Mouse (Mus musculus): ENCODE results near the gene Pcgf2.
"Not testable (repeated sequence)": the region's sequence is repeated elsewhere in the genome, so short reads cannot be mapped to it uniquely, and the experiment has no call there.

Pcgf2 gene

DNA sequence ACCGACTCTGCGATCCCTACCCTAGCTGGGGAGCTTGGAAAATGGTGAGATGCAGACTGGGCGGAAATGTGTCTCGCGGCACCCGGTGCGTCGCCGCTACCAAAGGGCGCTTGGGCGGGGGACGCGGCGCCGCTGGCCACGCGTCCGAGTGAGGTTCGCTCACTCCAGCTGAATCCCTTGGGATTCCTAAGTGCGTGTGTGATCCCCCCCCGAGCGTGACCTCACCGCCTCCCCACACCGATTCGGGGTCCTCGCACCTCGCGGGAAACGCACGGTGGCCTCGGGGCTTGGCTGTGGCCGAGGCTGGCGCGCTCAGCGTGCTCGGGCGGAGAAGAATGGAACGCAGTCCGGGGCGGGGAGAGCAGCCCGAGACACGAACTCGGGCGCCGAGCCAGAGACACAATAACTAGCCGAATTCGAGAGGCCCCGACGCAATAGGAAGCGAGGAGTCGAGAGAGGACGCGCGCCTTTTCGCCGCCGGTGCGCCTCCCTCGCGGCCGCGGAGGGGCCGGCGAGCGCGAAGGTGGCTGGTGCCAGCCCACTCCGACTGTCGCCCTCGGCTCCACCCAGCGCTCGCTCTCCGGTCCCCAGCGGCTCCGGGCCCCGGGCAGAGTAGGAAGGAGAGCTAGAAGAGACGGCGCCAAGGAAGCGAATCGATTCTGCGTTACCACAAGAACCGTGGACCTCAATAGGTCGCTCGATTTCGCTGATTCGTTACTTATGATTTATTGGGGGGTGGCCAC is at the start of gene Pcgf2:
Pcgf2 (minus strand) TSS at position 495 of the 743 bp plus-strand sequence.
- peak; percentile 90 for DNase-seq

DNA sequence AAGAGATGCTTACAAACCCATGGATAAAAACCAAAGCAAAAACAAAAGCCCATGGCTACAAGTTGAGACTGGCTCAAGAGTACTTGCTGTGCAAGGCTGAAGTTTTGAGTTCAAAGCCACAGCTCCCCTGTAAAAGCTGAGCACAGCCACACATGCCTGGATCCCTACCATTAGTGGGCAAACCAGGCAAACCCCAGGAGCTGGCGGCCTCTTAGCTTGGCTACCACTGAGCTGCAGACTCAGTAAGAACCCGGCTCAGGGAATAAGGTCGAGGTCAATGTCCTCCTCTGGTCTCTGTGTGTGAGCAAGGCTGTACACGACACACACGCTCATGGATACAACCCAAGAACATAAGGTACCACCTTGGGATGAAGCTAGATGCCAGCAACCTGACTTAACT is 48.2 kb upstream of the Pcgf2 start:
- DNase-seq, result no peak

DNA sequence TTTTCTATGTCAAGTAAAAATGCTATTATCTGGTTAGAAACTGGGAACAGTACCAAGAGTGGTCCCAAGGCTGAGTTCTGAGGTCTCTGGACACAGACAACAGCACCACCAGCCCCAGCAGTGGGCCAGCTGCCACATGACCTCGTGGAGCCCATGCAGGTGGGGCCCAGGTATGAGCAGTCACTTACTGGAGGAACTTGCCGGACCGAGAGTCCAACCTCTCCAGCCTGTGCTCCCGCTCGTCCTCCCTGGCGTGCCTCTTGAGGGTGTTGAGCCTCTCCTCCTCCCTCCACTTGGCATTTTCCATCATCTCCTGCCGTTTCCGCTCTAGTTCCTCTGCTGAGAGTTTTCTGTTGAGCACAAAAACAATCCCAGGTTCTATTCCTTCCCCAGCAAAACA is 47.5 kb upstream of the Pcgf2 start:
- no peak for DNase-seq

DNA sequence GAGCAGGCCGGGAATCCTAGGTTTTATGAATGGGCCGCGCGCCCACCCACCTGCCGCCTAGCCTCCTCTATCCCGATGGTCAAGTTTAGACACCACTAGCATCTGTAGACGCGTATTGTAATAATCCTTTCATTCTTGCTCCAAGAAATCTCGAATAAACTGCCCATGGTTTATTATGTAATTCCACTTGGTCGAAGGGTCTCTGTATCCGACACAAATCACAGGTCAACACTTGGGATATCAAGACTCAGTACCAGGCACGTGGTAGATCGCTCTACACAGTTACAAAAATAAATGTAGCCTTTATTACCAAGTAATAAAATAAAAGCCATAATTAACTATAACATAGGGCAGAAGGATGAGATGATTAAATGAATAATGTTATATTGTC is 45.0 kb upstream of the Pcgf2 start:
- DNase-seq, result no peak

DNA sequence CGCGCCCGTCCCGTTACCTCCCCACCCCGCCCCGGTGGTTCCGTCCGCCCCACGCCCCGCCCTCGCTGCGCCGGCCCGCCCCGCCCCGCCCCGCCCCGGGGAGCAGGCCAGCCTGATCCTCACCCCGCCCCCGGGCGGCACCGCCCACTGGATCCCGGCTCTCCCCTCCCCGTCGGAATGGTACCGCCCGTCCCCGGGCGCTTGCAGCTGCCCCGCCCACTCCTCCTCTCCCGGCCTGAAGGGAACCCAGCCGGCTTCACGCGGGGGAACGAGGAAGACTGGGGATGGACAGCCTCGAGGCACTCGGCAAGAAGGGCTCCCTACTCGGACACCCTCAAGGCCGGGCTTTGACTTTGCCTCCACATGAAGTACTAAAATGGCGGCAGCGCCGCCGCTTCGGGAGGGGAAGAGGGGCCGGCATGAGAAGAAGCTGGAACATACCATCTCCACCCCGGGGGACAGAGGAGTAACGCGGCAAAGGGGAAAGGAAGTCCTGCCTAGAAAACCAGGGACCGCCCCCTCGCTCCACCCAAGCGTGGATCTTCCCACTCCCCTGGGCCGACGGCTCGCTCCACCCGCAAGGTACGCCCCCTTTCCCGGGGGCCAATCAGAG is 44.5 kb upstream of the Pcgf2 start:
- DNase-seq, result peak; percentile 99

DNA sequence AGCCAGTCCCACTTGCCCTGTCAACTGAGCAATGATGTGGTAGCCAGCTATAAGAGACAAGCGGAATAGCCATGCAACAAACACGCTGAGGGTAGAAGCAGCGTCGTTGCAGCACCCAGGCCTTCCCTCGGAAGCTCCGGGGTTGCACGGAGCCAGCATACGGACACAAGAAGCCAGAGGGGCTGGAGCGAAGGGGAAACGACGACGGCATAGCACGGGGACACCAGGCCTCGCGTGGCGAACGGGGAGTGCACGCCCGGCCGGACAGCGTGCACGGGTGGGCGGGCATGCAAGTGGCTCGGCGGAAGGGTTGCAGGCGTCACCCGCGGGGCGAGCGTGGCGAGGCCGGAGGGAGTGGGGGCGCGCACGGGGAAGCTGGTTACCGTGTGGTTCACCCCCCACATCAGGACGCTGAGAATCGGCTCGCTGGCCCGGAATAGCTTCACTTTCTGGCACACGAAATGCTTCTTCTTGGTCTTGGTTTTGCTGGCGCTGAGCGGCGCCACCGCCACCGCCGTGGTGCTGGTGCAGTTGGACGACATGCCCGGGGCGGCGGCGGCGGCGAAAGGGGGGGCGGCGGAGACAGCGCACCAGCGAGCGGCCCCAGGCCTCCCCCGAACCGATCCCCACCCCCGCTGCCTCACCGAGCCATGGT is 43.9 kb upstream of the Pcgf2 start, which contains the start of gene Pip4k2b:
Pip4k2b (minus strand) TSS at position 642 of the 655 bp plus-strand sequence.
- DNase-seq, result no peak

DNA sequence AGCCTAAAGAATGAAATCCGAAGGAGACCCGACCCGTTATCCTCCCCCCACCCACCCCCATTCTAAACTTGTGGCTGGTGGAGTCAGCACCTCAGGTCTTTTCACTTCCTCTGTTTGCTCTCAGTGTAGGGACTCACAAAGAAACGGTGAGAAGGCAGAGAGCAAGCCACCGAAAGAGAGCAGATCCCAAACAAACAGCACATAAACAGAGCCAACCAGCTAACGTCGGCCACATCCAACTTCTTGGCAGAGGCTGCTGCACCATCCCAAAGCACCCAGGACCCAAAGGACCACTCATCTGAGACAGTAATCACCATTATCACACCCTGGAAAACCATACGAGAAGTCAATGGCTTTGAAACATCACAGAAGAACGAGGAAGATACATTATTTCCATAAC is 43.1 kb upstream of the Pcgf2 start:
- DNase-seq, result no peak

DNA sequence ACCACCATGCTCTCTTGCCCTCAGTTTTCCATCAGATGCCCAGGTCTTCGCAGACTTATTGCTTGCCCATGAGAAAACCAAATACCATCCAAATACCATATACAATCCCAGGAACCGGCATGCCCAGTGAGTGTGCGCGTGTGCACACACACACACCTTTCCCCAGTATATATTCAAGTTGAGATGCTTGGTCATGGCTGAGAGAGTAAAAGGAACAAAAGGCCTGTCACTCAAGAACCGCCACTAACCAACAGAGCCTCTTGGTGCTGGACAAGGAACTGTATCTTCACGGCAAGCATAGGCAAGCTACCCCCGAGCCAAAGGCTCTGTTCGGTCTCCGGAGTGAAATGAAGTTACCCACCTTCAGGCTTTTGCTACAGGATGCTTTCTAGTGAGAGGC is 42.3 kb upstream of the Pcgf2 start:
- no peak for DNase-seq

DNA sequence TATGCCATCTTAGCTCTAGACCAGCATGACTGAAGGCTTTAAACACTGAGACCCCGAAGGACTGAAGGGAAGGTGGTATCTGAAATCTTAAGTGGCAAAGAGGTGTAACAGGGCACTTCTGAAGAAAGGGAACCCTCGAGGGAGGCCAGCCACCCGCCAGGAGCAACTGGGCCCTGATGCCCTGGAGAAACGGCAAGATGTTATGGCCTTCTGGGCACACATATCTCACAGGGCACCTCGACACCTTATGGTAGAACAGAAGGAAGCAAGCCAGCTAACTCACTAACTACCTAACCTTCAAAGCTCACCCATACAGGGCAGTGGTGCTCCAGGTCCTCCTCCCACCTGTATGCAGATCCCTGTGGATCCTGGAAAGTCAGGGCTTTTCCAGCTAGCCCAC is 41.9 kb upstream of the Pcgf2 start:
- DNase-seq, result no peak

DNA sequence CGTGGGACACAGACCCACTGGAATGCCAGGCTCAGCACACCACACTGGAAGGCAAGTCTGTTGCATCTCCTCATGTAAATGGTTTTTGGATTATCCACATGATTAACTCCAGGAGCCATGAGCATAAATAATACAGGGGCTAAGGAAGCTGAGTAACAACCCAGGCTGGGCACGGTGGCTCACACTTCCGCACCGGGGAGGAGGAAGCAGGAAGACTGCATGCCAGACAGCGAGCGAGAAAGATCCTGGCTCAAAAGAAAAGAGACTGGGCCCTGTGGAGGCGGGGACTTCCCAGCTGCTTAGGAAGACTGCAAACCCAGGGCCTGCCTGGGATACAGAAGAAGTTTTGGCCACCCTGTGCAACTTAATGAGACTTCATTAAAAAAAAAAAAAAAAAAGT is 39.9 kb upstream of the Pcgf2 start:
- DNase-seq, result peak; percentile 71

DNA sequence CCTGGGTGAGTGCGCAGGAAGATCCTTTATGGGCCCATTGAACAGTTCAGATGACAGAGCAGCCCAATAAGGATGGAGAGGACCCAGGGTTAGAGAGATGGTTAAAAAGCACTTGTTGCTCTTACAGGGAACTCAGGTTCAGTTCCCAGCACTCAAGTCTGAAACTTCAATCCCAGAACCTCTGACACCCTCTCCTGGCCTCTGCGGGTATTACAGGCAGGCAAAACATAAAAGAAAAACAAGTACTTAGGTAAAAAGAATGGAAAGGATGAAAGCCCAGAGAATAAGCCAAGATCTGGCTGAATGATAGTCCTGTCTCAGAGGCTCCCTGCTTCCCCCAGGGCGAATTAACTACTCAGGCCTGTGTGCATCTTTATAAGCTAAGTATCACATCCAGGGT is 38.9 kb upstream of the Pcgf2 start:
- DNase-seq, result no peak

DNA sequence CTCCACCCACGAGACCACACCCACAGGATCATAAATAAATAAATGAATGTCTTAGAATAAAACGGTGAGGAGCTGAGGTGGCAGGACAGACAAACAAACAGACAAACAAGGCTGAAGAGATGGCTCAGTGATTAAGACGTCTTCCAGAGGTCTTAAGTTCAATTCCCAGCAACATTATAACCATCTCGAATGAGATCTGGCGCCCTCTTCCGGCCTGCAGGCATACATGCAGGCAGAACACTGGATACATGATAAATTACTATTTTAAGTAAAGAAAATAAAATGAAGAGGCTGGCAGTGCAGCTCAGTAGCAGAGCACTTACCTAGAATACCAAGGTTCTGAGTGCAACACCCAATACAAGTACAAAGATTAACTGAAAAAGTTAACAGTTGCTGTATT is 38.4 kb upstream of the Pcgf2 start:
- DNase-seq, result no peak

DNA sequence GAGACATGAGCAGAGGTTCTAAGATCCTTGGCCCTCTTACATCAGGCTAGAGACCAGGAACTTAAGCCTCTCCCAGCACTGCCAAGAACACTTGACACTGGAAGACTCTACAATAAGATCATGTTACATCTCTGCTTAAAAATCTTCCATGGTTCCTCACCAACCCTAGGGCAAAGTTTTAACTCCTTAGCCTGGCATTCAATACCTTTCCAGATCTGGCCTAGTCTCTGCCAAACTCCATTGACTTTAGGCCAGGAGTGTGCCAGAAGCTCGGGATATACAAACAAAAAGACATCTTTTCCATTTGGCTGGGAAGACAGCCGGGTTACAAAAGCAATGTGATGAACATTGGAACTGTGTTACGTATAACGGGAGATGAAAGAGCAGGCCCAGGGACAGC is 37.3 kb upstream of the Pcgf2 start:
- no peak for DNase-seq

DNA sequence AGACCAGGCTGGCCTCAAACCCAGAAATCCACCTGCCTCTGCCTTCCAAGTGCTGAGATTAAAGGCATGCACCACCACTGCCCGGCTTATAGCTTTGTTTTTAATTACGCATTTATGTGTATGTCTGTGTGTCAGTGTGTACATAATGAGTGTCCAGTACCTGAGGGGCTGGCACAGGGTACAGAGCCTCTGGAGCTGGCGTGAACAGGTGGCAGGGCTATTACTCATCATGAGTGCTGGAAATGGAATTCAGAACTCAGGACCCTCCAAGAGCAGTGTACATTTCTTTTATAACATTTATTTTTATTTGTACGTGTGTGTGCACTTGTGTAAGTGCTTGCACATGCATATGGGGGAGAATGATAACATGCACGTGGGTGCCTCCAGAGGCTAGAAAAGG is 36.3 kb upstream of the Pcgf2 start:
- no peak for DNase-seq

DNA sequence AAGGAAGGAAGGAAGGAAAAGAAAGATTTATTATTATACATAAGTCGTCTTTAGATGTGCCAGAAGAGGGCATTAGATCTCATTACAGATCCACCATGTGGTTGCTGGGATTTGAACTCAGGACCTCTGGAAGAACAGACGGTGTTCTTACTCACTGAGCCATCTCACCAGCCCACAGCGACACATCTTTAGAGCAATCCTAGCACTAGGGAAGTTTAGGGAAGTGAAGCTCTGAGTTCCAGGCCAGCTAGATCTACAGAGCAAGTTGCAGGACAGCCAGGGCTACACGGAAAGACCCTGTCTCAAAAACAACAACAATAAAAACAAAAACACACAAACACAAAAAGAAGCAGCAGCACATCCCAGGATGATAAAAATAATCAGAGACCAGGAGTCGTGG is 34.5 kb upstream of the Pcgf2 start:
- not testable (repeated sequence) for DNase-seq

DNA sequence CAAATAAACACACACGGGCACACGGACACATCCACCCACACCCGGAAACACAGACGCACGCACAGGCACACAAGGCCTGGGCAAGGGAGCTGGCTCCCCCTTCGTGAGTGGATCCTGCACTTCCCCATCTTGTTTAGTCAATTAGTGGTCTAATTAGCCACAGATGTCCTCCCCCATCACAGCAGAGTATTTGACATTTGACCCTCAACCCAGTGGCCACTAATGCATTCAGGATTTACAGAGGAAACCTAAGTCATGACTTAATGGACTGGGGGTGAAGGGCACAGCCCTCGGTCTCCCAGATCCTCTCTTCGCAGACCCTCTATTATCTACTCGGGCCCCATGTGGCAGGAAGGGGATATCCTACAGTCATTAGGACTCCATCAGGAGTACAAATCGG is 33.4 kb upstream of the Pcgf2 start:
- no peak for DNase-seq

DNA sequence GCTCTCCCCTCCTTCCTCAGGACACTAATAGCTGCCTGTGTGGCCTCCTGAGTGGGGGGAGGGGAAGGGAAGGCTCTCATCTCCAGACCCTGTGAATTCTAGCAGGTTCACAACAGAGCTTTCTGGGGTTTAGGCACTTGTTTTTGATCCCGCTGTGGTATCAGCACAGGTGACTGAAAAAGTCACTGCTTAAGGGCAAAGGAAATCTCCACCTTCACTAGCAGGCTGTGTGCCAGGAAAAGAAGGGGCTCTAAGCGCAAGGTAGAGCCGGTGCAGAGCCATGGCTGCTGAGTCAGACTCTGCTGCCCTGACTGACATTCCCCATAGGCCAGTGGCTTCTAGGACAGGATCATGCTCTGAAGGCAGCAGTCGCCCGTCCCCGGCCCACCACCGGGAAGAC is 28.4 kb upstream of the Pcgf2 start:
- DNase-seq, result no peak

DNA sequence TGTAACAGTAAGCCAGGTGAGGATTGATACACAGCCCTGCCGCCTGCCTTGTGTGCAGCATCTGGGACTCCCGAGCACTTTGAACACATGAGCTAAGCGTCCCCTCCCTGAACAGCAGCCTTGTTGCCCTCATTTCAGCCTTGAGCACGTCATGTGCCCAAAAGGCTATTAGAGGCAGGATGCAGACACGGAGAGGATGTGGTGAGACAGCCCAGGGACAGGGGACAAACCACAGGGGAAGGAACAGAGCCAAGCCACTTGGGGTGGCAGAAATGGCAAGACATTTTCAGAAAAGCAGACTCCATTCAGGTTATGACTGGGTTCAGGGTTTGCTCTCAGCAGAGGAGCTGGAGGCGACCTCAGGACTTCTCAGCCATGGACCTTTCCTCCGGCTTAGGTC is 28.0 kb upstream of the Pcgf2 start:
- DNase-seq, result no peak

DNA sequence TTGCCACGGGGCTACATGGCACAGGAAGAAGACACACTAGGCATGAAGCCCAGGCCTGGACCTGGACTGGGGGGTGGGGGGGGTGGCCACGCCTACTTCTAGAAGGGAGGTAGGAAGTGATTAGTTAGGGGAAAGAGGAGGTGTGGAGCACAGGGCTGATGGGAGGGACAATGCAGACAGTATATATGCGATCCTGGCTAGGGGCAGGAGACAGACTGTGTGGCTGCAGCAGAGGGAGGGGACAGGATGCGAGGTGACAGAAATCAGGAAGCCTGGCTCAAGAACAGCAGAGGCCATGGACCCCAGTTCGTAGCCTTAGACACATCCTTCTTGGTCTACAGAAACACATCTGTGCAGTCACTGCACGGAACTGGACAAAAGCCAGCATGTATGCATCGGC is 23.4 kb upstream of the Pcgf2 start:
- DNase-seq, result peak; percentile 33

DNA sequence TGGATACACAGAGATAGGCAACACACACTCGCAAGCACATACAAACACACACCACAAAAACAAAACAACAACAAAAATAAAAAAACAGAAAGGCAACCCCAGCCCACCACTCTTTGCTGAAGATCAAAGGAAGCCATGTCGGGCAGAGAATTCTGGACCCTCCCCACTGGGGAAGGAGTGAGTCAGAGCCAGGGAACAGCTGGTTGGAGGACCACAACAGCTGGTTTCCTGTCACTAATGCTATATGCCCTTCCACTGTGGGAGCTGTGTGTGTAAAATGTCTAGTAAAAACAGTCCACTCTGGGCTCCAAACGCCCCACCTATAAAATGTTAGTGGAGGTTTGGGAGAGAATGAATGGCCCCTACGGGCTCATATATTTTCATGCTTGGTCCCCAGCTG is 21.0 kb upstream of the Pcgf2 start:
- no peak for DNase-seq

DNA sequence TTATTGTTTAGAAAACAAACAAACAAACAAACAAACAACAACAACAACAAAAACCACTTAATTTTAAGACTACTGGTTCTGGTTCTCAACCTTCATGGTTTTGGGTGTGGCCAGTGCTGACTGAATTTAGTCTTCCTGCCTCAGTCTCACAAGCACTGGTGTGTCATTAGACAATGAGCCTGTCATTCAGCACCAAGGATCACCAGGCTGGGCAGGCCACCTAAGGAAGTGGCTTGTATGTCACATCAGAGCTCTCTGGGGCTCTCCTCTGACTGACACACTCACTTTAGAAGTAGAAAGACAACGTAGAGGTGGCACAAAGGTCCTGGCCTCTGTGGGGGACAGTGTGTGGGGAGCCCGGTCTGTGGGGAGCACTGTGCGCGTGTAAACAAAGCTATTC is 18.7 kb upstream of the Pcgf2 start:
- no peak for DNase-seq

DNA sequence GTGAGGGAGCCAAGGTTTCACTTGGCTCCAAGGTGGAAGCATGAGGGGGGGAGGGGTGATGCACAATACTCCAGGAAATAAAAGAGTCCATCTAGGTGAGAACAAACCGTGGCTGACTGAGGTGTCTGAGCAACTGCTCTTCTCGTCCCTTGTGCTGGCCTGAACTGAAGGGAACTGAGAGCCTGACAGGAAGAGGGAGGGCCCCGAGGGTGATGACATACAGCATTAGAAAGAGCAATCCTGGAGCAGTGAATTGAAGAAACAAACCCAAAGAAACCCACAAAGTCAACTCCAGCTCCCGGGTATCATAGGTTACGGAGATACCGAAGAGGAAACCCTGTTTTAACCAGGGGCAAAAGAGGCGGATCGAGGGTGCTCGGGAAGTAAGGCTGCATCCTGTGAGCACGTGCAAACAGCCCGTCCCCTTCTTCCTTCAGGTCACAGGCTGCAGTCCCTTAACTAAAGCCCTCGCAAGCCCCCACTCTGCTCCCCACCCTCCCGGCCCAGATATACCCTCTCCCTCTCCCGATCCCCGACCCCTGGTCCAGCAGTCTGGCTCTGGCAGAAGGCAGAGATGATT is 18.1 kb upstream of the Pcgf2 start:
- no peak for DNase-seq

DNA sequence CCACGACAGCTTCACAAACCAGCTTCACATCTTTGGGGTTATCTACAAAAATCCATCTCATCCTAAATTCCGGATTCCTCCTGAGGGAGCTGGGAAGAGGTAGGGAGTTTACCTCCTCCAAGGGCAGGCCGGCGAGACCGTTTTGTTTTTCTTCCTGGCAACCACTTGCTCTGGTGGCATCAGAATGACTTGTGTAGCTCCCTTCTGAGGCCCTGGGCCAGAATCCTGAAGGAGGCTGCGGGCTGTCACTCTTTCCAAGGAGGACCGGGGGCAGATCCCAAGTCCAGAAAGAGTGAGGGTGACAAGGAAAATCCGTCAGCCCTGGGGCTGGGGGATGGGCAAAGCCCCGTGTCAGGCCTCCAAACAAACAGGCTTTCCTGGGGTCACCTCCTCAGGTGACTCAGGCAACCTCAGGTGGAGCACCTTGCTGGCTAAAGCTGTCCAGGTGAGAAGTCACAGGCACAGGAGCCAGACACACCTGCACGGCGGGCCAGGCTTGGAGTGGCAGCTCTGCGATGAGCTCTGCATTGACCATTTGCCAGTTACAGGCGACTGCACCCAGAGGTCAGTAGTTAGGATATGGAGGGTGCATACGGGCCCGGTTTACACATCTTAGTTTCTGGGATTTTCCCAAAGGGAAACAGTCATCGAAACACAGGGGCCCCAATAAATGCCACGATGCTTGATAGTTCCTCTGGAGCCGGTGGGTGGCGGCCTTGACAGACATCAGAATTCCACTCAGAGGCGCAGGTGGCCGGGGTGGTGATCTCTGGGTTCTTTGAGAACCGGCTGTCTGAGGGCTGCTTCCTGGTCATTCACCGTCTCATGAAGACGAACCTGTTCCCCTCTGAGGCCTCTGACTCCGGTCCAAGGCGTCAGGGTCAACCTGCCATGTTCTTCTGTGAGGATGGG is 17.3 kb upstream of the Pcgf2 start:
- DNase-seq, result no peak
